Mouse (Mus musculus): ENCODE data around the gene Arvcf.

Arvcf gene

GRCm38 (mm10) chr16:18388583-18389435 is 40.8 kb downstream of the Arvcf start:
- no peak for DNase-seq (ENCODE audit: low spot score in 2 of 2)

- no peak for DNase-seq (ENCODE audit: low spot score in 2 of 2)
Measured at GRCm38 (mm10) chr16:18390399-18390798, 42.4 kb downstream of the Arvcf start.

DNA sequence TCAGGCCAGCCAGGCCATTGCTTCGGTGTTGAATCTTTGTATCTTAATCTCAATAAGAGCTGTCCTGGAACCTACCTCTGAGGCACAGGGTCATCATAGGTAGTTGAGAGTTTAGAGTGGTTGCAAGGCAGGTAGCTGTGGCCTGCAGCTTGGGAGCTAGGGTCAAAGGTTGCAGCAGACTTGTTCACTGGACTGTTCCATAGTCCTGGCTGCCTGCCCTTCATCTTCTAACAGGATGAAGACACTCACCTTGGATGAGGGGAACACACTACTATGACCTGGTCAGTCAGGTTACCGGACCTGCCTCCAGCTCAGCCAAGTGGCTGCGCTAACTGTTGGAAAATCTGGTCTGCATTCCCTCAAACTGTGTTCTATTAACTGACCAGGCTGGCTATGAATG is 43.1 kb downstream of the Arvcf start:
- no peak for DNase-seq (ENCODE audit: low spot score in 2 of 2)

- DNase-seq (ENCODE audit: low spot score in 2 of 2): no peak
Measured at GRCm38 (mm10) chr16:18391728-18392127, 43.7 kb downstream of the Arvcf start.

GRCm38 (mm10) chr16:18392469-18393426 is 44.8 kb downstream of the Arvcf start:
- peak in 1 of 2 experiments; percentile 63 for DNase-seq (ENCODE audit: low spot score in 2 of 2)

GRCm38 (mm10) chr16:18393595-18393994 is 45.6 kb downstream of the Arvcf start:
- DNase-seq (ENCODE audit: low spot score in 2 of 2): no peak

GRCm38 (mm10) chr16:18394056-18394455 is 46.1 kb downstream of the Arvcf start:
- DNase-seq (ENCODE audit: low spot score in 2 of 2): no peak

DNA sequence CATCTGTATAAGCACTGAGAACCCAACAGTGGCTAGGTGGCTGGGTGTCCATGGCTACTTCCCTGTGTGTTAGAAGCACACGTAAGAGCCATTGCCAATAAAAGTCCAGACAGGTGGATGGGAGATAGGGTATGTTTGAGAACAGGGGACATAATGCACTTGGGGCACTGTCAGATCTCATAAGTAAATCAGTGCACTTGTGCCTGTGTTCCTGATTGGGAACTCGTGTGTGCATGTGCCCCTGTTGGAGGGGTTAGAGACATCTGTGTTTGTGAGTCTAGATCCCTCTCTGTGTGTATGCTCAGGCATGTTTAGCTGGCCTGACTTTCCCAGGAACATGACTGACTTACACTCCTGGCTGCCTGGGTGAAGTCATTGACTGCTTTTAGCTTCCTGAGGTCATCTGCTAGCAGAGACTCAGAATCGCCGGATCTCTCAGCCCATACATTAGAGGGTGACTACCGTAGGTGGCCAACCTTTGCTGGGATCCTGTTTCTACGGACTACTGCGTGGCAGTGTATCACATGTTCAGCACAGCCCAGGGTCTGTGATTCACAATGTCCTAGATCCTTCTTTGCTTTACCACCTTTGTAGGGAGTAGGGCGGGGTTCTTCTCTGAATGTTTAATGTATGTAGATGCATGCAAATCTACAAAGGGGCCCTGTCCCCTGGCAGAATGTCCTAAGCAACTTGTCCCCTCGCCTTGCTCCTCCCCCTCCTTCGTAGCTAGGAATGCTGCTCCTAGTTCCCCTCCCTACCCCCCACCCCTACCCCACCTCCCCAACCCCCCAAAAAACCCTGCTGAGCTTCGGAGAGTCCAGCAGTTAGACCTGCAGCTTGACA is 47.0 kb downstream of the Arvcf start:
- no peak for DNase-seq (ENCODE audit: low spot score in 2 of 2)

- no peak for DNase-seq (ENCODE audit: low spot score in 2 of 2)
Measured at GRCm38 (mm10) chr16:18395620-18396036, 47.6 kb downstream of the Arvcf start.

GRCm38 (mm10) chr16:18396201-18396600 is 48.2 kb downstream of the Arvcf start:
- DNase-seq (ENCODE audit: low spot score in 2 of 2): no peak

- DNase-seq (ENCODE audit: low spot score in 2 of 2): no peak
Measured at GRCm38 (mm10) chr16:18396791-18397621, 49.0 kb downstream of the Arvcf start.

- DNase-seq (ENCODE audit: low spot score in 2 of 2): no peak
Measured at GRCm38 (mm10) chr16:18400028-18400427, 52.0 kb downstream of the Arvcf start.

DNA sequence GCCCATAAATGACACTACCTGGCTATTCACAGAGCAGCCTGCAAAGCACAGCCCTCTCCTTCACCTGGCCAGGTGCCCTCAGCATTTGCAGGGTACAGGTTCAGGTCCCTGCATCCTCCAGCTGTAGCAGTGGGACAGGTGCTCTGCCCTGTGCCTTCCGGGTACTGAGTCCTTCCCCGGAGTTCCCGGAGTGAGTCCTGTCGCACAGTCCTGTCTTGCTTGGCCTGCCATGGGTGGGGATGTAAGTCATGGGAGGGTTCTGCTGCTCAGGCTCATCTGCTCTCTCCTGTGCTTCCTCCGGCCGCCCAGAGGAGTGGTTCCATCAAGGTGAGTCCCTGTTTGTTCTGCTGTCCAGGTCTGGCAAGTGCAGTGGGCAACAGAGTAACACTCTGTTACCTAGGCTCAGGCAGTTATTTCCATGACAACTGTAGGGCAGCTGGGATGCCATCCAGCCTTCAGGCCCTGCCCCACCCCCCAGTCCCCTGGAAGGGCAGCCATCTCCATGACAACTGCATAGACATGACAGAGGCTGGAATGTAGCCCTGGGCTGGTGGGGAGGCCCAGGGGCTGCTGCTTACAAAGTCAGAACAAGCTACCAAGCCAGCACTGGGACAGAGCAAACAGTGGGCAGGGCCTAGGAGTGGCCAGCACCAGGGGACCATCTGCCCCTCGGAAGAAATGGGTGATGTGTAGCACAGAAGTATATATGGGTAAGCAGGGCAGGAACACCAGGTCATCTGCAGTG is 52.7 kb downstream of the Arvcf start:
- DNase-seq (ENCODE audit: low spot score in 2 of 2): no peak

GRCm38 (mm10) chr16:18403285-18403684 is 55.3 kb downstream of the Arvcf start:
- no peak for DNase-seq (ENCODE audit: low spot score in 2 of 2)

GRCm38 (mm10) chr16:18405091-18405854 is 57.3 kb downstream of the Arvcf start:
- no peak for DNase-seq (ENCODE audit: low spot score in 2 of 2)

GRCm38 (mm10) chr16:18405876-18406275 is 57.9 kb downstream of the Arvcf start:
- DNase-seq (ENCODE audit: low spot score in 2 of 2): peak in 1 of 2 experiments; percentile 35

- DNase-seq (ENCODE audit: low spot score in 2 of 2): peak in 1 of 2 experiments; percentile 70
Measured at GRCm38 (mm10) chr16:18406293-18406692, 58.3 kb downstream of the Arvcf start.

- DNase-seq (ENCODE audit: low spot score in 2 of 2): no peak
Measured at GRCm38 (mm10) chr16:18407912-18408311, 59.9 kb downstream of the Arvcf start.

- no peak for DNase-seq (ENCODE audit: low spot score in 2 of 2)
Measured at GRCm38 (mm10) chr16:18409776-18410175, 61.8 kb downstream of the Arvcf start.
